Mouse (Mus musculus) macrophage (primary cell): ENCODE results near the gene Rbp2. TPM values are rescaled to one million over a fixed set of nuclear protein-coding genes. Genes with fewer than 3 reads are reported as not detected.

ENCODE experiments used
- H3K27ac ChIP-seq: fragments of 350-480 bp; formaldehyde crosslinking; 2 replicates; pipeline ENCODE4 v1.9.0; 2021
- H3K36me3 ChIP-seq: fragments of 350-480 bp; formaldehyde crosslinking; 2 replicates; pipeline ENCODE4 v1.9.0; 2021; ENCODE audit errors: inconsistent target
- H3K4me3 ChIP-seq: fragments of 350-480 bp; formaldehyde crosslinking; 2 replicates; pipeline ENCODE4 v1.9.0; 2021; ENCODE audit errors: inconsistent target
- H3K79me2 ChIP-seq: fragments of 350-480 bp; formaldehyde crosslinking; 2 replicates; pipeline ENCODE4 v1.9.0; 2021; ENCODE audit errors: inconsistent target
- WGBS: methylation state at CpG from one replicate; pipeline ENCODE4 v1.1.7; 2026; ENCODE audit warnings: inconsistent platforms; ENCODE audit not compliant: missing documents; 5-methylcytosine and 5-hydroxymethylcytosine counted together
- polyA plus RNA-seq: library from polyadenylated mRNA; stranded (reverse); fragments of 250-400 nt; gene quantifications from 3 replicates; pipeline ENCODE4 v1.2.4, GENCODE M21; 2018; ENCODE audit warnings: inconsistent platforms

The Rbp2 gene
- polyA plus RNA-seq, 1 experiment from 2014 or later = not detected

DNA sequence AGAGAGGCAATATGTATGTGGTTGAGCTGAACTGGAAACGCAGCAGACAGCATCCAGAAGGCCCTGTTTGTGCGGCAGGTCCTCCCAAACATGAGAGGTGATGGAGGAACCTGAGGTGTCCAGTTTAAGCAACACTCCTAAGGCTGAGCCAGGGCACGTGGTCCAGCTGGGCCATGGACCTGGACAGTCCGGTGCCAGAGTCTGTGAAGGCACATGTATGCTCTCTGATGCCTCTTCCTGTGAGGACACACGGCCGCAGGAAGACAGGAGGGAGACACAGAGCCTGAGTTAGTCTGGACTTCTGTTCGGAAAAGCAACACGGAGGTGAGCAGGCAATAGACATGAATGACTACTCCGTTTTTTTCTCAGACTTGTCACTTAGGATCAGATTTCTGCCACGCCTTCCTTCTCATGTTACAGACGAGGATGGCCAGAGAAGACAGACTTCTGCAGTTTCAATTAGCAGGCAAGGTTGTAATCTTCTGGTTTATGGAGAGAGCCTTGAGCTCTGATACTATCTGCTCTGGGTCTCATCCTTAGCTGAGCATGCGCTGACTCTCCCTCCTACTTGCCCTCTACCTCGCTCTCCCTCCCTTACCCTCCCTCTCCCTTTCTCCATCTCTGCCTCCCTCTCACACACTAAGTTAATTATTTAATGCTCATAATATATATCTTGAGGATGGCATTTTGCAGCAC is 52.2 kb downstream of the Rbp2 start:
- WGBS = 85% methylated on average over 13 of the region's 13 CpGs
- H3K27ac ChIP-seq = no peak overlapping the region
- no peak overlapping the region for H3K4me3 ChIP-seq
- H3K36me3 ChIP-seq = no peaks in the 10 kb centered on the region
- no peaks in the 10 kb centered on the region for H3K79me2 ChIP-seq

DNA sequence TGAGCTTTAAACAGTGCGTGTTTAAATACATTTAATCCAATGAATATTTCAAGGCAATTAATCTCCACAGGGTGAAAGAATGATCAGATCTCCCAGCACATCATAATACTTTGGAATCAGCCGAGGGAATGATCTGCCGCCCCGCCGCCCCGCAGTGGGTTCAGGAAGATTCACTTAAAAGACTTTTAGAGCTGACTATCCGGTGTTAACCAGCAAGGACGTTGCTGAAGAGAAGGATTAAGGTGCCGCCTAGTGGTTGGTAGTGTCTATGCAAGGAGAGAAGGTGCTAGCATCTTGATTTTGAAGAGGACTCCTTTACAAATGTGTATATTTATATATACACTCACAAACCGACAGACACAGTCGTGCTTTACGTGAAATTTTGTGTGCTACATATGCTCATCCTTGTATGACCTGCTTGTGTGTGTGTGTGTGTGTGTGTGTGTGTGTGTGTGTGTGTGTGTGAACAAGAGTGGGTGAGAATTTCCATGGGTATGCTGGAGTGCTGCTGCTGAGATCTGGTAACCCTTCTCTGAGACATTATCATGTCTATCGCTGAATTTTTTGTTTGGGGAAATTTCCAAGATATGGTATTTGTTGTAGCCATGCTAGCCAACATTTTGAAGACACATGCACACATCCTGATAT is 52.9 kb downstream of the Rbp2 start:
- 8% methylated on average over 13 of the region's 13 CpGs for WGBS

GRCm38 (mm10) chr9:98544042-98544441 is 58.1 kb downstream of the Rbp2 start:
- H3K27ac ChIP-seq = no peak overlapping the region
- 89% methylated on average over 3 of the region's 3 CpGs for WGBS
- no peaks in the 10 kb centered on the region for H3K79me2 ChIP-seq
- no peak overlapping the region for H3K4me3 ChIP-seq
- no peaks in the 10 kb centered on the region for H3K36me3 ChIP-seq

More for the DNA sequence above, 52.9 kb downstream of the Rbp2 start:
- Histone ChIP-seq H3K27ac (no peak overlapping the region), H3K79me2 (no peaks in the 10 kb centered on the region), H3K4me3 (no peak overlapping the region), H3K36me3 (no peaks in the 10 kb centered on the region)

Other genes with a start within 250 kb of the Rbp2 start
- 5.7 to 8.8 TPM (median 8.7 TPM) in 3 replicates for gene Nmnat3, start 198.7 kb upstream of the Rbp2 start, polyA plus RNA-seq
- 0.10 to 0.18 TPM in 2 of 3 replicates, not detected in the other for gene Rbp1, start 63.2 kb upstream of the Rbp2 start, polyA plus RNA-seq
- 96.2 to 157 TPM (median 109 TPM) in 3 replicates for gene Copb2, start 77.6 kb downstream of the Rbp2 start, polyA plus RNA-seq
- gene Mrps22, start 115.5 kb downstream of the Rbp2 start, polyA plus RNA-seq = 15.9 to 36.4 TPM (median 35.9 TPM) in 3 replicates